Mouse (Mus musculus) forebrain, embryonic 12.5 days (tissue): ENCODE data around the gene P3h2. TPM values are rescaled to one million over a fixed set of nuclear protein-coding genes. Genes with fewer than 3 reads are reported as not detected.
A peak's percentile ranks its signal among the peaks of the same experiment; 100 is the strongest.

Experiments
- ATAC-seq: fragments of 200-750 bp; cut with Nextera tagmentation; 2 replicates; pipeline ENCODE4 v1.8.0; 2017; ENCODE audit warnings: moderate TSS enrichment; ENCODE audit not compliant: low FRiP score
- H3K27ac ChIP-seq: fragments of 300-500 bp; sonication (generic); 2 replicates; pipeline ENCODE4 v1.5.1; 2016; ENCODE audit warnings: mild to moderate bottlenecking
- H3K27me3 ChIP-seq: fragments of 300-500 bp; sonication (generic); 2 replicates; pipeline ENCODE4 v1.6.1; 2016; ENCODE audit warnings: mild to moderate bottlenecking
- H3K36me3 ChIP-seq: fragments of 300-500 bp; sonication (generic); replicated peaks from 2 replicates; pipeline ENCODE4 v1.6.1; 2016; ENCODE audit warnings: mild to moderate bottlenecking
- H3K4me1 ChIP-seq: fragments of 300-500 bp; sonication (generic); 2 replicates; pipeline ENCODE4 v1.6.1; 2016
- H3K4me2 ChIP-seq: fragments of 300-500 bp; sonication (generic); 2 replicates; pipeline ENCODE4 v1.6.1; 2016; ENCODE audit warnings: mild to moderate bottlenecking, moderate library complexity
- H3K4me3 ChIP-seq: fragments of 300-500 bp; sonication (generic); replicated peaks from 2 replicates; pipeline ENCODE4 v1.5.1; 2016; ENCODE audit warnings: mild to moderate bottlenecking
- H3K9ac ChIP-seq: fragments of 300-500 bp; sonication (generic); 2 replicates; pipeline ENCODE4 v1.6.1; 2016; ENCODE audit warnings: mild to moderate bottlenecking
- H3K9me3 ChIP-seq: fragments of 300-500 bp; sonication (generic); 2 replicates; pipeline ENCODE4 v1.6.1; 2016
- WGBS: fragments of 180-500 bp; shearing (Covaris S2); methylation state at CpG from one replicate; pipeline ENCODE4 v1.1.7; 2016; 5-methylcytosine and 5-hydroxymethylcytosine counted together
- polyA plus RNA-seq: library from polyadenylated mRNA; unstranded; fragments of >200 nt; fragmentation: Nextera tagmentation; extraction: Ambion mirVana; gene quantifications from 2 replicates; pipeline ENCODE4 v1.2.1, GENCODE M21; 2016

The P3h2 gene
- polyA plus RNA-seq: 1.3 and 2.3 TPM in 2 replicates

GRCm38 (mm10) chr16:26105115-26105974, at the start of gene P3h2:
Gene P3h2 (minus strand): TSS chr16:26105784.
- Histone ChIP-seq H3K36me3 (no peaks in the 10 kb centered on the region), H3K9me3 (no peaks in the 10 kb centered on the region), H3K27me3 (peaks cover 23% of the 10 kb centered on the region; the same call in 1 of the 2 replicates), H3K27ac (peak within 1 kb of the TSS; percentile 59), H3K4me2 (peak within 1 kb of the TSS; percentile 81), H3K4me1 (peaks cover 13% of the 10 kb centered on the region; the same call in 1 of the 2 replicates), H3K4me3 (peak within 1 kb of the TSS; percentile 64), H3K9ac (peak within 1 kb of the TSS; percentile 61)
- under 1% methylated on average over 78 of the region's 101 CpGs for WGBS
- peak; percentile 93 for ATAC-seq

DNA sequence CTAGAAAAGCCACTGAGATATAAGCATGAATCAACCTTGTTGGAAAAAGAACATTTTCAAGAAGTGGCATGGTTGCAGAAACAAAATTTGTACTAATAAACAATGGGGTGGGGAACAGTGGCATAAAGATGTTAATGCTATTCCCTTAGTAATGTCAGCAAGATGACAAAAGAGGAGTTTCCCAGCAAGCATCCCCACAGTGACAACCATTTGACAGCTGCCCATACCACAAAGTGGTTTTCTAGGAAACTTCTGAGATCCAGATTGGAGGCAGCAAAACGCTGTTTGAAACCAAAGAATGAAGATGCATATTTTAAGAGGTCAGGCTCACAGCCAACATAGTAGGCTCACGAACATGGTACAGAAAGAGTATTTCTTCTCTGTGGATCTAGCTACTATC, 46.7 kb upstream of the P3h2 start:
- H3K27me3 ChIP-seq: no peaks in the 10 kb centered on the region
- 90% methylated on average over 2 of the region's 2 CpGs for WGBS
- no peak overlapping the region for H3K4me2 ChIP-seq
- no peak overlapping the region for H3K9ac ChIP-seq
- ATAC-seq: no peak
- no peak overlapping the region for H3K27ac ChIP-seq
- no peak overlapping the region for H3K4me3 ChIP-seq
- H3K4me1 ChIP-seq: no peaks in the 10 kb centered on the region
- H3K36me3 ChIP-seq: no peaks in the 10 kb centered on the region
- no peaks in the 10 kb centered on the region for H3K9me3 ChIP-seq

DNA sequence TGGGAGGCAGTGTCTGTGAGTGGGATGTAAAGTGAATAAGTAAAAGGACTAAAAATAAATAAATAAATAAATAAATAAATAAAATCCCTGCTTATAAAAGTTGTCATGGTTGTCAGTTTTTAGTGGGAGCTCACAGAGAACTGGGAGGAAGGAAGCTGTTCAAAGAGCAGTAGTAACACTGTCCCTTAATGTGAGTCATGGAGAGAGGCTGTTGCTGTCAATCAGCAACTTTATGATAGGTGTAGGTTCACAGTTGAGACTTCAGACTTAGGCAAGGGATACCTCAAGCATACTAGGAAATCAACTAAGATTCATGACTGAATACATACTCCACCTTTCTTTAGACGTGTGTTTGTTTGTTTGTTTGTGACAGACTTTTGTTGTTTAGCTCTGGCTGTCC, 45.4 kb upstream of the P3h2 start:
- Histone ChIP-seq H3K4me2 (no peak overlapping the region), H3K4me3 (no peak overlapping the region), H3K27ac (no peak overlapping the region), H3K36me3 (no peaks in the 10 kb centered on the region), H3K27me3 (no peaks in the 10 kb centered on the region), H3K9ac (no peak overlapping the region), H3K4me1 (no peaks in the 10 kb centered on the region), H3K9me3 (no peaks in the 10 kb centered on the region)
- 80% methylated on average over 1 of the region's 1 CpGs for whole genome bisulfite sequencing
- ATAC-seq: no peak

- H3K9ac ChIP-seq: no peak overlapping the region
- no peak overlapping the region for H3K4me2 ChIP-seq
- no peaks in the 10 kb centered on the region for H3K36me3 ChIP-seq
- no peak overlapping the region for H3K4me3 ChIP-seq
- no peaks in the 10 kb centered on the region for H3K9me3 ChIP-seq
- WGBS: 90% methylated on average over 1 of the region's 1 CpGs
- H3K27ac ChIP-seq: no peak overlapping the region
- H3K27me3 ChIP-seq: no peaks in the 10 kb centered on the region
- no peak for ATAC-seq
- no peaks in the 10 kb centered on the region for H3K4me1 ChIP-seq
Observed at GRCm38 (mm10) chr16:26146853-26147252, 41.3 kb upstream of the P3h2 start.

DNA sequence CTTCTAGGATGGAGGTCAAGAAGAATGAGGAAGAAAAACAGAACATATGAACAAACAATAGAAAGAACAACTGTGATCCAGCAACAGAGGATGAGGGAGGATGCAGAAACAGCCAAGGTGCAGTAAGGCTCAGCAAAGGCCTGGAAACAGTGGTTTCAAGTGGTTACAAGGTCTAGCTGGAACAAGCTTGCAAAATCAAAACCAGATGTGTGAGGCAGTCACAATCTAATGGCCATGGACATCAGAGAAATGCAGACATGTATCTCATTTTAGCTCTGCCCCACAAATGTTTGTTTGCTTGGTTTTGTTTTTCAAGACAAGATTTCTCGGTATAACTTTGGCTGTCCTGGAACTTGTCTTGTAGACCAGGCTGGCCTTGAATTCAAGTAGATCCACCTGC, 25.5 kb upstream of the P3h2 start:
- no peak overlapping the region for H3K9ac ChIP-seq
- no peak for ATAC-seq
- no peaks in the 10 kb centered on the region for H3K4me1 ChIP-seq
- no peaks in the 10 kb centered on the region for H3K9me3 ChIP-seq
- 76% methylated on average over 1 of the region's 1 CpGs for WGBS
- no peak overlapping the region for H3K27ac ChIP-seq
- H3K4me3 ChIP-seq: no peak overlapping the region
- no peaks in the 10 kb centered on the region for H3K27me3 ChIP-seq
- H3K4me2 ChIP-seq: no peak overlapping the region
- H3K36me3 ChIP-seq: no peaks in the 10 kb centered on the region

DNA sequence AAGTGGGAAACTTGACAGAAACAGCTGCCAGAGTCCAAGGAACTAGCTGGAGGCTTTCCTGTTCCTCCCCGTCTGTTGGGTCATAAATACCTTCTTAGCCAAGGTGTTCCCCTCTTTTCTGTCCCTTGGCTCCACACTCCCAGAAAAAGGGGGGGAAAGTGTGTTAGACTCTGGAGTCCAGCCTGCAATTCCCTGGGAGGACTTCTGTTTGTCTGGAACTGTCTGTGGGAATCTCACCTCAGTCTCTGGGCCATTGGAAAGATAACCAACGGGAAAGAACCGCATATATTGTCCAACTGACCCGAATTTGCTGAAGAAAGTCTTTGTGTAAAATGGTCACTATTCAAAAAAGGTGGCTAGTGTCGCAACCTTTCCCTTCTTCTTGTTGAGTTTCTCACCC, 1.0 kb upstream of the P3h2 start:
- no peak for ATAC-seq
- Histone ChIP-seq H3K9me3 (no peaks in the 10 kb centered on the region), H3K4me1 (peaks cover 13% of the 10 kb centered on the region; the same call in 1 of the 2 replicates), H3K9ac (no peak overlapping the region), H3K27me3 (peaks cover 23% of the 10 kb centered on the region; the same call in 1 of the 2 replicates), H3K4me2 (no peak overlapping the region), H3K27ac (no peak overlapping the region), H3K4me3 (no peak overlapping the region), H3K36me3 (no peaks in the 10 kb centered on the region)
- 81% methylated on average over 5 of the region's 5 CpGs for WGBS

DNA sequence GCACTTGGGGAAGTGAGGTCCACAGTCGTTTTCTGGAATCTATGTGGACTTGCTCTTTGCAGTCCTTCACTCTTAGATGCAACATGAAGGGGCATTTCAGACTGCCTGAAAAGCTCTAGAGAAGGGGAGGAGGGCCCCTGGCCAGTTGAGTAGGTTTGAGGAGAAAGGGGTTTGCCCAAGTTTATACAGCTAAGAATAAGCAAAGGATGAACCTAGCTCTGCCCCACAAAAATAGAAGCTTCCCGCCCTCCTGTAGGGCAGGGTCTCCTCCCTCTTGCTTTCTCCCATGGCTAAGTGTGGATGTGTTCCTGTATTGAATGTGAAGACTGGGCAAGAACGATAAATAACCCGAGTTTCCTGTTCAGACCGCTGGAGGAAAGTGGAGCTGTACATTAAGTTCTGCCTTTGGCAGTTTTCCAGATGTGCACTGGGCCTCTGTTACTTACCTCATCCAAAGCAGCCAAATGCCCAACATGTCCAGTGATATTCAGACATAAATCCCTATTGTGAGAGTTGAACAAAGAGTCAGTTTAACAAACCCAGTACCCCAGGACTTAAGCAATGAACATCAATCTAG, 545 bp upstream of the P3h2 start:
- H3K4me3 ChIP-seq: peak overlapping the region; percentile 64
- peak overlapping the region; percentile 61 for H3K9ac ChIP-seq
- ATAC-seq: peak; percentile 8; the same call in 1 of the 2 replicates
- H3K9me3 ChIP-seq: no peaks in the 10 kb centered on the region
- no peaks in the 10 kb centered on the region for H3K36me3 ChIP-seq
- H3K27ac ChIP-seq: peak overlapping the region; percentile 59
- peak overlapping the region; percentile 81 for H3K4me2 ChIP-seq
- WGBS: 19% methylated on average over 5 of the region's 5 CpGs
- H3K4me1 ChIP-seq: peaks cover 13% of the 10 kb centered on the region; the same call in 1 of the 2 replicates
- H3K27me3 ChIP-seq: peaks cover 23% of the 10 kb centered on the region; the same call in 1 of the 2 replicates

- H3K27ac ChIP-seq: no peak overlapping the region
- H3K4me3 ChIP-seq: peak overlapping the region; percentile 64
- no peaks in the 10 kb centered on the region for H3K36me3 ChIP-seq
- WGBS: 42% methylated on average over 4 of the region's 4 CpGs
- no peaks in the 10 kb centered on the region for H3K9me3 ChIP-seq
- H3K9ac ChIP-seq: no peak overlapping the region
- H3K4me1 ChIP-seq: peaks cover 13% of the 10 kb centered on the region; the same call in 1 of the 2 replicates
- no peak for ATAC-seq
- H3K27me3 ChIP-seq: peaks cover 23% of the 10 kb centered on the region; the same call in 1 of the 2 replicates
- peak overlapping the region; percentile 81 for H3K4me2 ChIP-seq
Observed at GRCm38 (mm10) chr16:26104274-26104673, 1.3 kb downstream of the P3h2 start.

GRCm38 (mm10) chr16:26102856-26103255, 2.7 kb downstream of the P3h2 start:
- Histone ChIP-seq H3K4me1 (peaks cover 13% of the 10 kb centered on the region; the same call in 1 of the 2 replicates), H3K9me3 (no peaks in the 10 kb centered on the region), H3K9ac (no peak overlapping the region), H3K4me2 (no peak overlapping the region), H3K27ac (no peak overlapping the region), H3K27me3 (peaks cover 23% of the 10 kb centered on the region; the same call in 1 of the 2 replicates), H3K36me3 (no peaks in the 10 kb centered on the region), H3K4me3 (no peak overlapping the region)
- no peak for ATAC-seq
- WGBS: 88% methylated on average over 2 of the region's 2 CpGs

- 24% methylated on average over 4 of the region's 4 CpGs for WGBS
- no peak overlapping the region for H3K9ac ChIP-seq
- no peak for ATAC-seq
- H3K4me1 ChIP-seq: peaks cover 4% of the 10 kb centered on the region; the same call in 1 of the 2 replicates
- no peaks in the 10 kb centered on the region for H3K9me3 ChIP-seq
- H3K27me3 ChIP-seq: peaks cover 18% of the 10 kb centered on the region; the same call in 1 of the 2 replicates
- H3K4me2 ChIP-seq: no peak overlapping the region
- H3K27ac ChIP-seq: no peak overlapping the region
- no peaks in the 10 kb centered on the region for H3K36me3 ChIP-seq
- no peak overlapping the region for H3K4me3 ChIP-seq
Observed at GRCm38 (mm10) chr16:26100167-26100566, 5.4 kb downstream of the P3h2 start.

DNA sequence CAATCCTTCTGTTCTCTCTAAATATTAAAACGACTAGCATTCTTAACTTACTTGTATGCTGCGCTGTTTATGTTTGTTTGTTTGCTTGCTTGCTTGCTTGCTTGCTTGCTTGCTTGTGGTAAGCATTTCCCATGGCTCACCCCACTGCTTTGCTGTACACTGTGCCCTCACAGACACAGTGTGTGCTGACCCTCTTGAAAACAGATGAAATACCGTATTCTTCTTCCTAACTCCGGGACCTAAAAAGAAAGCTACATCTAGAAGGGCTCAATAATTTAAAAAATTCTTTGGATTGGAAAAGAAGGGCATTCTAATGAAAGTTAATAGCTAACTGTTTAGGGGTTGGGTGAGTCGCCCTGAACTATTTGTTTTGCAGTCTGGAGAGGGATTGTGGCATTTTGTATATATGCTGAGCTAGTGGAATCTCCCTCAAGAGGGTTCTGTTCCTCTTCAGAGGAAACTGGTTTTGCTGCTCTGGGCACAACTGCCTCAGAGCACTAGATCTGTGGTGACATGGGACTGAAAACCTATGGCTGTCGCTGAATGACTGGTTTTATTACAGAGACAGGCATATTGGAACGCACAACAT, 9.8 kb downstream of the P3h2 start:
- H3K4me3 ChIP-seq: no peak overlapping the region
- WGBS: 81% methylated on average over 7 of the region's 7 CpGs
- no peaks in the 10 kb centered on the region for H3K9me3 ChIP-seq
- no peak overlapping the region for H3K4me2 ChIP-seq
- no peak overlapping the region for H3K27ac ChIP-seq
- H3K36me3 ChIP-seq: no peaks in the 10 kb centered on the region
- ATAC-seq: no peak
- no peaks in the 10 kb centered on the region for H3K27me3 ChIP-seq
- no peak overlapping the region for H3K9ac ChIP-seq
- H3K4me1 ChIP-seq: no peaks in the 10 kb centered on the region

DNA sequence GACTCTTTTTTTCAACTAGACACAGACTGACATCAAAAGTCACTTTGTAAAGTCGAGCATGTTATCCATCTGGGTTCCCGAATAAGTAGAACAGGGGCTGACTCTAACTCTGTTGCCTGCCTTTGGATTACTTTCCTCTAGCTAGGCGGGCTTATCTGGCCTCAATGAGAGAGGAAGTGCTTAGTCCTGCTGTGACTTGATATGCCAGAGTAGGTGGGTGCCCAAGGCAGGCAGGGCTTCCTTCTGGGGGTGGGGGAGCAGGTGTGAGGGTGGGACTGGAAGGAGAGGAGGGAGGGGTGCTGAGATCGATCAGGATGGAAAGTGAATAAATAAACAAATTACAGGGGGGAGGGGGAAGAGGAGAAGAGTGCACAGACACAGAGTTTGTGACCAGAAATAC, 11.7 kb downstream of the P3h2 start:
- H3K36me3 ChIP-seq: no peaks in the 10 kb centered on the region
- 81% methylated on average over 3 of the region's 4 CpGs for WGBS
- no peaks in the 10 kb centered on the region for H3K4me1 ChIP-seq
- no peaks in the 10 kb centered on the region for H3K27me3 ChIP-seq
- H3K4me2 ChIP-seq: no peak overlapping the region
- no peak for ATAC-seq
- H3K4me3 ChIP-seq: no peak overlapping the region
- H3K9me3 ChIP-seq: no peaks in the 10 kb centered on the region
- no peak overlapping the region for H3K27ac ChIP-seq
- H3K9ac ChIP-seq: no peak overlapping the region
